Mouse (Mus musculus) liver, embryonic 11.5 days (tissue): ENCODE measurements at regions not wholly inside any gene's neighbourhood (a gene's known extent, or its start where the extent isn't known, plus 50 kb on each side); places are given as distances from the start of the nearest gene placed in this dataset.

Experiments used
- ATAC-seq: fragments of 200-750 bp; cut with Nextera tagmentation; replicated peaks from 2 replicates; pipeline ENCODE4 v1.8.0; 2017; ENCODE audit warnings: moderate number of reproducible peaks, mild to moderate bottlenecking, moderate TSS enrichment, moderate library complexity; ENCODE audit not compliant: low FRiP score
- DNase-seq: peaks from one replicate; pipeline ENCODE4 v3.0.0-alpha.2; 2017; ENCODE audit warnings: low spot score
- H3K27ac ChIP-seq: fragments of 300-500 bp; sonication (generic); 2 replicates; pipeline ENCODE4 v1.5.1; 2014; ENCODE audit warnings: mild to moderate bottlenecking, low read depth, low read length, control low read depth
- H3K27me3 ChIP-seq: fragments of 300-500 bp; sonication (generic); replicated peaks from 2 replicates; pipeline ENCODE4 v1.6.1; 2014; ENCODE audit warnings: low read length, mixed read lengths; ENCODE audit not compliant: control insufficient read depth, insufficient read depth
- H3K36me3 ChIP-seq: fragments of 300-500 bp; sonication (generic); 2 replicates; pipeline ENCODE4 v1.6.1; 2014; ENCODE audit warnings: mild to moderate bottlenecking, low read length, moderate library complexity, mixed read lengths; ENCODE audit not compliant: control insufficient read depth, insufficient read depth
- H3K4me1 ChIP-seq: fragments of 300-500 bp; sonication (generic); replicated peaks from 2 replicates; pipeline ENCODE4 v1.6.1; 2014; ENCODE audit warnings: low read length, mixed read lengths; ENCODE audit not compliant: control insufficient read depth, insufficient read depth
- H3K4me2 ChIP-seq: fragments of 300-500 bp; sonication (generic); 2 replicates; pipeline ENCODE4 v1.6.1; 2014; ENCODE audit warnings: mild to moderate bottlenecking, control low read depth, moderate library complexity
- H3K4me3 ChIP-seq: fragments of 300-500 bp; sonication (generic); 2 replicates; pipeline ENCODE4 v1.5.1; 2014; ENCODE audit warnings: low read depth, low read length, control low read depth
- H3K9ac ChIP-seq: fragments of 300-500 bp; sonication (generic); 2 replicates; pipeline ENCODE4 v1.6.1; 2014; ENCODE audit warnings: low read depth, low read length, control low read depth
- H3K9me3 ChIP-seq: fragments of 300-500 bp; sonication (generic); 2 replicates; pipeline ENCODE4 v1.6.1; 2016; ENCODE audit warnings: low read length, inconsistent platforms, mixed read lengths; ENCODE audit not compliant: control insufficient read depth
- WGBS: fragments of 180-500 bp; shearing (Covaris S2); extraction: QIAGEN DNeasy Blood & Tissue Kit; methylation state at CpG from one replicate; pipeline ENCODE4 v1.1.7; 2014; 5-methylcytosine and 5-hydroxymethylcytosine counted together

- Histone ChIP-seq H3K36me3 (no peaks in the 10 kb centered on the region), H3K9me3 (no peaks in the 10 kb centered on the region), H3K4me1 (no peaks in the 10 kb centered on the region), H3K27me3 (no peaks in the 10 kb centered on the region), H3K27ac (no peak overlapping the region), H3K4me3 (no peak overlapping the region), H3K9ac (no peak overlapping the region), H3K4me2 (no peak overlapping the region)
- no peak for DNase-seq
- no peak for ATAC-seq
Measured at GRCm38 (mm10) chr14:15971306-15971705, 277.8 kb upstream of the Ngly1 start.

GRCm38 (mm10) chr14:15977366-15977765, 271.7 kb upstream of the Ngly1 start:
- ATAC-seq: no peak
- Histone ChIP-seq H3K4me2 (no peak overlapping the region), H3K4me3 (no peak overlapping the region), H3K4me1 (no peaks in the 10 kb centered on the region), H3K27ac (no peak overlapping the region), H3K36me3 (no peaks in the 10 kb centered on the region), H3K27me3 (no peaks in the 10 kb centered on the region), H3K9me3 (no peaks in the 10 kb centered on the region), H3K9ac (no peak overlapping the region)
- no peak for DNase-seq
- WGBS: 81% methylated on average over 1 of the region's 1 CpGs

- Histone ChIP-seq H3K4me3 (no peak overlapping the region), H3K4me2 (no peak overlapping the region), H3K27ac (no peak overlapping the region), H3K9ac (no peak overlapping the region), H3K27me3 (no peaks in the 10 kb centered on the region), H3K4me1 (no peaks in the 10 kb centered on the region), H3K9me3 (no peaks in the 10 kb centered on the region), H3K36me3 (no peaks in the 10 kb centered on the region)
- ATAC-seq (no peak), DNase-seq (no peak)
- 33% methylated on average over 1 of the region's 1 CpGs for WGBS
Measured at GRCm38 (mm10) chr14:15978329-15978728, 270.8 kb upstream of the Ngly1 start.

GRCm38 (mm10) chr14:16005409-16005808, 243.7 kb upstream of the Ngly1 start:
- Histone ChIP-seq H3K27me3 (no peaks in the 10 kb centered on the region), H3K9ac (no peak overlapping the region), H3K36me3 (no peaks in the 10 kb centered on the region), H3K4me2 (no peak overlapping the region), H3K4me3 (no peak overlapping the region), H3K27ac (no peak overlapping the region), H3K4me1 (no peaks in the 10 kb centered on the region), H3K9me3 (no peaks in the 10 kb centered on the region)
- 89% methylated on average over 1 of the region's 1 CpGs for WGBS
- ATAC-seq: no peak
- DNase-seq: no peak

- H3K4me1 ChIP-seq: no peaks in the 10 kb centered on the region
- no peaks in the 10 kb centered on the region for H3K36me3 ChIP-seq
- ATAC-seq (0 out of 2 replicates have a peak, but pooled peaks have one; percentile 29), DNase-seq (no peak)
- H3K4me2 ChIP-seq: no peak overlapping the region
- H3K27ac ChIP-seq: no peak overlapping the region
- 74% methylated on average over 2 of the region's 2 CpGs for WGBS
- H3K27me3 ChIP-seq: no peaks in the 10 kb centered on the region
- no peak overlapping the region for H3K4me3 ChIP-seq
- H3K9ac ChIP-seq: no peak overlapping the region
- H3K9me3 ChIP-seq: no peaks in the 10 kb centered on the region
Measured at GRCm38 (mm10) chr14:16006968-16007367, 242.1 kb upstream of the Ngly1 start.

GRCm38 (mm10) chr14:16009778-16010177, 239.3 kb upstream of the Ngly1 start:
- Histone ChIP-seq H3K36me3 (no peaks in the 10 kb centered on the region), H3K27ac (no peak overlapping the region), H3K9me3 (no peaks in the 10 kb centered on the region), H3K4me1 (no peaks in the 10 kb centered on the region), H3K9ac (no peak overlapping the region), H3K27me3 (no peaks in the 10 kb centered on the region), H3K4me3 (no peak overlapping the region), H3K4me2 (no peak overlapping the region)
- DNase-seq: no peak
- ATAC-seq: no peak

GRCm38 (mm10) chr14:16023853-16024252, 225.2 kb upstream of the Ngly1 start:
- Histone ChIP-seq H3K4me1 (no peaks in the 10 kb centered on the region), H3K4me3 (no peak overlapping the region), H3K27ac (no peak overlapping the region), H3K9me3 (no peaks in the 10 kb centered on the region), H3K36me3 (no peaks in the 10 kb centered on the region), H3K9ac (no peak overlapping the region), H3K4me2 (no peak overlapping the region), H3K27me3 (no peaks in the 10 kb centered on the region)
- DNase-seq: no peak
- ATAC-seq: no peak

GRCm38 (mm10) chr14:16037771-16038170, 211.3 kb upstream of the Ngly1 start:
- no peak for DNase-seq
- Histone ChIP-seq H3K9ac (no peak overlapping the region), H3K4me2 (no peak overlapping the region), H3K27me3 (no peaks in the 10 kb centered on the region), H3K36me3 (no peaks in the 10 kb centered on the region), H3K9me3 (no peaks in the 10 kb centered on the region), H3K4me1 (no peaks in the 10 kb centered on the region), H3K27ac (no peak overlapping the region), H3K4me3 (no peak overlapping the region)
- ATAC-seq: no peak

GRCm38 (mm10) chr14:16038336-16038735, 210.7 kb upstream of the Ngly1 start:
- no peaks in the 10 kb centered on the region for H3K36me3 ChIP-seq
- ATAC-seq (no peak), DNase-seq (no peak)
- no peak overlapping the region for H3K9ac ChIP-seq
- no peak overlapping the region for H3K4me3 ChIP-seq
- H3K27me3 ChIP-seq: no peaks in the 10 kb centered on the region
- no peak overlapping the region for H3K4me2 ChIP-seq
- no peaks in the 10 kb centered on the region for H3K4me1 ChIP-seq
- no peaks in the 10 kb centered on the region for H3K9me3 ChIP-seq
- H3K27ac ChIP-seq: no peak overlapping the region
- 66% methylated on average over 1 of the region's 1 CpGs for WGBS
